Mouse (Mus musculus) MEL (cell line): ENCODE results near the gene Arhgap30. TPM values are rescaled to one million over a fixed set of nuclear protein-coding genes. Genes with fewer than 3 reads are reported as not detected.
A peak's percentile ranks its signal among the peaks of the same experiment; 100 is the strongest.

Source experiments
- DNase-seq: peaks from one replicate; pipeline ENCODE4 v3.0.0; 2011; ENCODE audit warnings: low read depth, low spot score
- H3K27ac ChIP-seq: 2 replicates; pipeline ENCODE4 v1.5.1; 2012; ENCODE audit warnings: low read depth, mild to moderate bottlenecking, control low read depth, low read length, moderate library complexity; ENCODE audit not compliant: control insufficient read depth
- H3K27me3 ChIP-seq, 2 experiments: fragments of 150-350 bp in 1 of 2; sonication (generic) in 1 of 2; 2 replicates each; pipeline ENCODE4 v1.6.1; 2012; ENCODE audit warnings: low read length in 2 of 2, mild to moderate bottlenecking in 2 of 2, improper control_type of control experiment in 1 of 2, moderate library complexity in 1 of 2; ENCODE audit not compliant: insufficient read depth in 2 of 2, control insufficient read depth in 1 of 2
- H3K36me3 ChIP-seq, 2 experiments: 2 replicates each; pipeline ENCODE4 v1.6.1; 2012 to 2014; ENCODE audit warnings: low read length in 2 of 2, improper control_type of control experiment in 1 of 2, inconsistent platforms in 1 of 2, mild to moderate bottlenecking in 1 of 2; ENCODE audit not compliant: insufficient read depth in 2 of 2, control insufficient read depth in 1 of 2
- H3K4me1 ChIP-seq, 2 experiments: fragments of 150-350 bp in 1 of 2; sonication (generic) in 1 of 2; 2 replicates each; pipeline ENCODE4 v1.6.1; 2012; ENCODE audit warnings: low read length in 2 of 2, improper control_type of control experiment in 1 of 2, mild to moderate bottlenecking in 1 of 2; ENCODE audit not compliant: insufficient read depth in 2 of 2, control insufficient read depth in 1 of 2
- H3K4me3 ChIP-seq, 2 experiments: fragments of 150-350 bp in 1 of 2; sonication (generic) in 1 of 2; 2 replicates each; pipeline ENCODE4 v1.5.1; 2012; ENCODE audit warnings: low read depth in 2 of 2, low read length in 2 of 2, mild to moderate bottlenecking in 2 of 2, moderate library complexity in 2 of 2, control low read depth in 1 of 2, improper control_type of control experiment in 1 of 2; ENCODE audit not compliant: control insufficient read depth in 1 of 2, insufficient read depth in 1 of 2
- H3K79me2 ChIP-seq: 2 replicates; pipeline ENCODE4 v1.6.1; 2012; ENCODE audit warnings: mild to moderate bottlenecking, low read length, moderate library complexity; ENCODE audit not compliant: control insufficient read depth, poor library complexity, insufficient read depth
- H3K9ac ChIP-seq: 2 replicates; pipeline ENCODE4 v1.6.1; 2012; ENCODE audit warnings: low read depth, mild to moderate bottlenecking, control low read depth, low read length, moderate library complexity; ENCODE audit not compliant: control insufficient read depth, poor library complexity, severe bottlenecking
- H3K9me3 ChIP-seq: fragments of 150-350 bp; sonication (generic); replicated peaks from 2 replicates; pipeline ENCODE4 v1.6.1; 2012; ENCODE audit warnings: mild to moderate bottlenecking, low read length, improper control_type of control experiment, moderate library complexity; ENCODE audit not compliant: insufficient read depth
- BHLHE40 ChIP-seq: IDR thresholded peaks from 2 replicates; pipeline ENCODE4 v1.6.1; 2012; ENCODE audit warnings: low read depth, mild to moderate bottlenecking, inconsistent platforms, low read length, improper control_type of control experiment, borderline replicate concordance
- CHD2 ChIP-seq: IDR thresholded peaks from 2 replicates; pipeline ENCODE4 v1.6.1; 2011; ENCODE audit warnings: low read length, improper control_type of control experiment
- EP300 ChIP-seq, 2 experiments: IDR thresholded peaks; 2 replicates each; pipeline ENCODE4 v1.6.1; 2011; ENCODE audit warnings: improper control_type of control experiment in 2 of 2, low read length in 2 of 2, low read depth in 1 of 2, mild to moderate bottlenecking in 1 of 2
- ETS1 ChIP-seq: IDR thresholded peaks from 2 replicates; pipeline ENCODE4 v1.6.1; 2012; ENCODE audit warnings: low read depth, mild to moderate bottlenecking, inconsistent platforms, low read length, improper control_type of control experiment, moderate library complexity
- GABPA ChIP-seq: IDR thresholded peaks from 2 replicates; pipeline ENCODE4 v1.6.1; 2012; ENCODE audit warnings: low read depth, mild to moderate bottlenecking, inconsistent platforms, low read length, improper control_type of control experiment, moderate library complexity
- GATA1 ChIP-seq: IDR thresholded peaks from 2 replicates; pipeline ENCODE4 v1.6.1; 2011; ENCODE audit warnings: low read depth, low read length, improper control_type of control experiment
- MAFK ChIP-seq: IDR thresholded peaks from 2 replicates; pipeline ENCODE4 v1.6.1; 2011; ENCODE audit warnings: low read depth, mild to moderate bottlenecking, low read length, improper control_type of control experiment, borderline replicate concordance
- MAZ ChIP-seq: IDR thresholded peaks from 2 replicates; pipeline ENCODE4 v1.6.1; 2012; ENCODE audit warnings: low read depth, mild to moderate bottlenecking, inconsistent platforms, low read length, improper control_type of control experiment
- MXI1 ChIP-seq: IDR thresholded peaks from 2 replicates; pipeline ENCODE4 v1.6.1; 2011; ENCODE audit warnings: mild to moderate bottlenecking, low read depth, low read length, improper control_type of control experiment
- MYB ChIP-seq: IDR thresholded peaks from 2 replicates; pipeline ENCODE4 v1.6.1; 2011; ENCODE audit warnings: mild to moderate bottlenecking, low read depth, low read length, improper control_type of control experiment
- NRF1 ChIP-seq: IDR thresholded peaks from 2 replicates; pipeline ENCODE4 v1.6.1; 2014; ENCODE audit warnings: low read depth, mild to moderate bottlenecking, inconsistent platforms, low read length, improper control_type of control experiment, moderate library complexity; ENCODE audit not compliant: poor library complexity, insufficient read depth, severe bottlenecking
- RAD21 ChIP-seq: IDR thresholded peaks from 2 replicates; pipeline ENCODE4 v1.6.1; 2011; ENCODE audit warnings: mild to moderate bottlenecking, low read depth, low read length, improper control_type of control experiment
- SIN3A ChIP-seq: IDR thresholded peaks from 2 replicates; pipeline ENCODE4 v1.6.1; 2012; ENCODE audit warnings: low read length, improper control_type of control experiment, inconsistent platforms
- TBP ChIP-seq: IDR thresholded peaks from 2 replicates; pipeline ENCODE4 v1.8.0; 2011; ENCODE audit warnings: low read depth, low read length, improper control_type of control experiment
- USF1 ChIP-seq: IDR thresholded peaks from 2 replicates; pipeline ENCODE4 v1.6.1; 2014; ENCODE audit warnings: low read depth, mild to moderate bottlenecking, inconsistent platforms, low read length, improper control_type of control experiment, moderate library complexity
- ZC3H11A ChIP-seq: IDR thresholded peaks from 2 replicates; pipeline ENCODE4 v1.6.1; 2012; ENCODE audit warnings: low read depth, mild to moderate bottlenecking, inconsistent platforms, low read length, improper control_type of control experiment
- ZMIZ1 ChIP-seq: IDR thresholded peaks from 2 replicates; pipeline ENCODE4 v1.6.1; 2012; ENCODE audit warnings: low read depth, mild to moderate bottlenecking, inconsistent platforms, low read length, improper control_type of control experiment, moderate library complexity
- ZNF384 ChIP-seq: IDR thresholded peaks from 2 replicates; pipeline ENCODE4 v1.6.1; 2012; ENCODE audit warnings: low read depth, mild to moderate bottlenecking, inconsistent platforms, low read length, improper control_type of control experiment
- polyA plus RNA-seq, 2 experiments: library from polyadenylated mRNA; stranded (reverse) in 1 of 2; unstranded in 1 of 2; fragments of >175 nt in 1 of 2; fragments of >200 nt in 1 of 2; gene quantifications; 2 replicates each; pipeline versions ENCODE4 v1.2.1 to v1.2.4; 2012; ENCODE audit warnings: low replicate concordance in 2 of 2, low read depth in 1 of 2; ENCODE audit not compliant: insufficient read length in 2 of 2, insufficient read depth in 1 of 2, missing spikeins in 1 of 2
- total RNA-seq: library from RNA; depleted of rRNA; stranded (reverse); fragments of 300-350 nt; gene quantifications from 2 replicates; pipeline ENCODE4 v1.2.3, GENCODE M21; 2012

Arhgap30 gene
- total and polyA plus RNA-seq, 3 experiments: 31.0 to 41.2 TPM; not detected in 1

- H3K4me3 ChIP-seq: no peak within 1 kb of the TSS
- H3K9me3 ChIP-seq: no peaks in the 10 kb centered on the region
- TF ChIP-seq ZNF384 (peak; percentile 58; the same call in 1 of the 2 replicates), SIN3A (no peak)
- H3K9ac ChIP-seq: no peak within 1 kb of the TSS
- peaks cover 7% of the 10 kb centered on the region for H3K79me2 ChIP-seq
- peaks cover 1 to 12% of the 10 kb centered on the region in 2 experiments; a peak in 3 of 4 replicates for H3K36me3 ChIP-seq
- no peak for DNase-seq
- H3K27me3 ChIP-seq: no peaks in the 10 kb centered on the region
- no peak within 1 kb of the TSS for H3K27ac ChIP-seq
- peaks cover 0 to 6% of the 10 kb centered on the region in 2 experiments; a peak in 1 of 4 replicates for H3K4me1 ChIP-seq
Observed at GRCm38 (mm10) chr1:171418660-171419059, 29.9 kb downstream of the Arhgap30 start, which contains the start of gene Tstd1. Tstd1 (plus strand) TSS chr1:171418872.

- Histone ChIP-seq H3K79me2 (no peaks in the 10 kb centered on the region; the same call in 1 of the 2 replicates), H3K36me3 (peaks cover 1 to 10% of the 10 kb centered on the region in 2 experiments; a peak in 3 of 4 replicates), H3K9ac (no peak overlapping the region), H3K4me3 (no peak overlapping the region), H3K27ac (no peak overlapping the region), H3K9me3 (no peaks in the 10 kb centered on the region), H3K27me3 (no peaks in the 10 kb centered on the region), H3K4me1 (peaks cover 0 to 6% of the 10 kb centered on the region in 2 experiments; a peak in 1 of 4 replicates)
- no peak for DNase-seq
- no peak for TF ChIP-seq RAD21
Observed at GRCm38 (mm10) chr1:171419291-171419882, 30.6 kb downstream of the Arhgap30 start.

- no peak overlapping the region for H3K4me3 ChIP-seq
- no peaks in the 10 kb centered on the region for H3K9me3 ChIP-seq
- H3K79me2 ChIP-seq: no peaks in the 10 kb centered on the region
- peaks cover 1 to 15% of the 10 kb centered on the region in 2 experiments; a peak in 3 of 4 replicates for H3K36me3 ChIP-seq
- no peak for TF ChIP-seq MYB
- no peak for TF ChIP-seq GATA1
- no peak for TF ChIP-seq MAZ
- no peak overlapping the region for H3K9ac ChIP-seq
- no peak overlapping the region for H3K27ac ChIP-seq
- H3K27me3 ChIP-seq: no peaks in the 10 kb centered on the region
- peaks cover 0 to 9% of the 10 kb centered on the region in 2 experiments; a peak in 2 of 4 replicates for H3K4me1 ChIP-seq
- no peak for DNase-seq
Observed at GRCm38 (mm10) chr1:171419905-171420304, 31.2 kb downstream of the Arhgap30 start.

GRCm38 (mm10) chr1:171422504-171423095 is 33.8 kb downstream of the Arhgap30 start:
- Histone ChIP-seq H3K27me3 (no peaks in the 10 kb centered on the region), H3K36me3 (peaks cover 1 to 18% of the 10 kb centered on the region in 2 experiments; a peak in 3 of 4 replicates)
- peak; percentile 52 for DNase-seq
- TF ChIP-seq TBP: no peak
- TF ChIP-seq ZMIZ1: no peak
- TF ChIP-seq EP300 (IDR thresholded peaks at IDR 0.05; ENCODE audit: low read depth in 1 of 2, low read length in 2 of 2): peak in 1 of 2 experiments; percentile 35; a peak in 1 of 4 replicates
- TF ChIP-seq MAFK: no peak
- no peak for TF ChIP-seq RAD21
- TF ChIP-seq ETS1: no peak
- no peak for TF ChIP-seq CHD2
- TF ChIP-seq ZNF384: peak; percentile 92
- TF ChIP-seq GATA1: peak; percentile 56; the same call in 1 of the 2 replicates
- TF ChIP-seq NRF1: no peak
- no peak for TF ChIP-seq BHLHE40
- no peak for TF ChIP-seq ZC3H11A
- no peak for TF ChIP-seq MXI1
- TF ChIP-seq USF1: no peak
- TF ChIP-seq GABPA: no peak

More at GRCm38 (mm10) chr1:171422504-171423095, 33.8 kb downstream of the Arhgap30 start:
- Histone ChIP-seq H3K27ac (no peak overlapping the region), H3K9me3 (no peaks in the 10 kb centered on the region), H3K4me3 (no peak overlapping the region), H3K9ac (0 out of 2 replicates have a peak overlapping the region, but pooled peaks have one; percentile 23), H3K79me2 (no peaks in the 10 kb centered on the region), H3K4me1 (peaks cover 0 to 14% of the 10 kb centered on the region in 2 experiments; a peak in 2 of 4 replicates)
